Mouse (Mus musculus): ENCODE measurements around the gene Nxn.
A peak's percentile ranks its signal among the peaks of the same experiment; 100 is the strongest.

Nxn gene

GRCm38 (mm10) chr11:76401398-76401797, 2.5 kb upstream of the Nxn start:
- no peak for DNase-seq (ENCODE audit: extremely low spot score, low spot score)

- no peak for DNase-seq (ENCODE audit: extremely low spot score, low spot score)
Measured at GRCm38 (mm10) chr11:76399587-76400330, 819 bp upstream of the Nxn start.

- DNase-seq (ENCODE audit: extremely low spot score, low spot score) = no peak
Measured at GRCm38 (mm10) chr11:76398312-76398797, 585 bp downstream of the Nxn start.

GRCm38 (mm10) chr11:76397650-76398311, 1.2 kb downstream of the Nxn start:
- DNase-seq (ENCODE audit: extremely low spot score, low spot score) = peak; percentile 85

GRCm38 (mm10) chr11:76392996-76393395, 5.9 kb downstream of the Nxn start:
- no peak for DNase-seq (ENCODE audit: extremely low spot score, low spot score)

GRCm38 (mm10) chr11:76392532-76392931, 6.4 kb downstream of the Nxn start:
- DNase-seq (ENCODE audit: extremely low spot score, low spot score) = no peak

- DNase-seq (ENCODE audit: extremely low spot score, low spot score) = no peak
Measured at GRCm38 (mm10) chr11:76388711-76389110, 10.2 kb downstream of the Nxn start.

- DNase-seq (ENCODE audit: extremely low spot score, low spot score) = no peak
Measured at GRCm38 (mm10) chr11:76387097-76387496, 11.8 kb downstream of the Nxn start.

- no peak for DNase-seq (ENCODE audit: extremely low spot score, low spot score)
Measured at GRCm38 (mm10) chr11:76385746-76386145, 13.2 kb downstream of the Nxn start.

- no peak for DNase-seq (ENCODE audit: extremely low spot score, low spot score)
Measured at GRCm38 (mm10) chr11:76385017-76385416, 13.9 kb downstream of the Nxn start.

- DNase-seq (ENCODE audit: extremely low spot score, low spot score) = no peak
Measured at GRCm38 (mm10) chr11:76384307-76384706, 14.6 kb downstream of the Nxn start.

- DNase-seq (ENCODE audit: extremely low spot score, low spot score) = peak; percentile 32
Measured at GRCm38 (mm10) chr11:76382711-76383324, 16.1 kb downstream of the Nxn start.

- no peak for DNase-seq (ENCODE audit: extremely low spot score, low spot score)
Measured at GRCm38 (mm10) chr11:76381201-76381885, 17.6 kb downstream of the Nxn start.

- peak; percentile 52 for DNase-seq (ENCODE audit: extremely low spot score, low spot score)
Measured at GRCm38 (mm10) chr11:76379921-76380544, 18.9 kb downstream of the Nxn start.

- no peak for DNase-seq (ENCODE audit: extremely low spot score, low spot score)
Measured at GRCm38 (mm10) chr11:76376425-76376824, 22.5 kb downstream of the Nxn start.

GRCm38 (mm10) chr11:76374491-76375185, 24.3 kb downstream of the Nxn start:
- DNase-seq (ENCODE audit: extremely low spot score, low spot score) = peak; percentile 81

- no peak for DNase-seq (ENCODE audit: extremely low spot score, low spot score)
Measured at GRCm38 (mm10) chr11:76372534-76372933, 26.4 kb downstream of the Nxn start.

- DNase-seq (ENCODE audit: extremely low spot score, low spot score) = no peak
Measured at GRCm38 (mm10) chr11:76372120-76372519, 26.8 kb downstream of the Nxn start.

GRCm38 (mm10) chr11:76370491-76370890, 28.4 kb downstream of the Nxn start:
- DNase-seq (ENCODE audit: extremely low spot score, low spot score) = no peak

- no peak for DNase-seq (ENCODE audit: extremely low spot score, low spot score)
Measured at GRCm38 (mm10) chr11:76366720-76367119, 32.2 kb downstream of the Nxn start.

GRCm38 (mm10) chr11:76364038-76364437, 34.9 kb downstream of the Nxn start:
- DNase-seq (ENCODE audit: extremely low spot score, low spot score) = no peak
